Comparison of ENCODE assay signal across 9 mouse cellular contexts in genomic region chr14:50833964-50834363, GRCm38 (mm10). TPM values are rescaled to one million over a fixed set of nuclear protein-coding genes. Genes with fewer than 3 reads are reported as not detected.
DNase-seq lines count a peak whose midpoint lies in the region; ATAC-seq and TF ChIP-seq lines count a peak whose summit lies in the region.
"Had no signal": no experiment of that assay in that cellular context is flagged by ENCODE, and none has a peak within 500 bp of the region (broad histone marks: within the 10 kb centered on the region; RNA-seq: fewer than 3 reads in every experiment).

No protein-coding gene starts in this region.

- H3K27ac ChIP-seq in midbrain, postnatal 0 days (ENCODE audit: low read depth, low read length): no peak overlapping the region
- no peak overlapping the region for H3K27ac ChIP-seq in midbrain, embryonic 13.5 days
- H3K27ac ChIP-seq in liver, postnatal 0 days (ENCODE audit: low read depth): peak overlapping the region; percentile 64
- peak overlapping the region; percentile 43; the same call in 1 of the 2 replicates for H3K27ac ChIP-seq in stomach, embryonic 16.5 days (ENCODE audit: low read length)
- no peak overlapping the region for H3K27ac ChIP-seq in limb, embryonic 10.5 days
- H3K27ac ChIP-seq: neural tube, embryonic 13.5 days had no signal

- ATAC-seq in midbrain, postnatal 0 days (ENCODE audit: low FRiP score): no peak
- no peak for ATAC-seq in midbrain, embryonic 13.5 days
- ATAC-seq in liver, postnatal 0 days: peak; percentile 80
- ATAC-seq in stomach, embryonic 16.5 days (ENCODE audit: insufficient read depth, low FRiP score): peak; percentile 22; the same call in 1 of the 2 replicates

- DNase-seq in midbrain, postnatal 0 days (ENCODE audit: low spot score): peak; percentile 7
- DNase-seq in cerebellum, adult 9-10 months: peak; percentile 63
- DNase-seq in liver, postnatal 0 days: peak; percentile 50
- DNase-seq in limb, embryonic 10.5 days (ENCODE audit: low spot score): no peak
- DNase-seq in thymus, postnatal 10 days (ENCODE audit: low spot score in 2 of 2): no peak

- no peaks in the 10 kb centered on the region for H3K4me1 ChIP-seq in midbrain, postnatal 0 days (ENCODE audit: insufficient read depth, low read length)
- no peaks in the 10 kb centered on the region for H3K4me1 ChIP-seq in midbrain, embryonic 13.5 days (replicated peaks)
- H3K4me1 ChIP-seq in liver, postnatal 0 days (ENCODE audit: insufficient read depth): no peaks in the 10 kb centered on the region
- no peaks in the 10 kb centered on the region for H3K4me1 ChIP-seq in stomach, embryonic 16.5 days (ENCODE audit: control insufficient read depth, insufficient read depth, low read length)
- no peaks in the 10 kb centered on the region for H3K4me1 ChIP-seq in limb, embryonic 10.5 days
- H3K4me1 ChIP-seq: neural tube, embryonic 13.5 days had no signal

- TF ChIP-seq EP300 in liver, postnatal 0 days (IDR thresholded peaks at IDR 0.05; ENCODE audit: low read depth): no peak

- H3K4me2 ChIP-seq in midbrain, postnatal 0 days (ENCODE audit: low read depth, low read length, poor library complexity, severe bottlenecking): no peak overlapping the region
- H3K4me2 ChIP-seq in midbrain, embryonic 13.5 days (replicated peaks): no peak overlapping the region
- peak overlapping the region; percentile 1; the same call in 1 of the 2 replicates for H3K4me2 ChIP-seq in liver, postnatal 0 days (ENCODE audit: low read depth, low read length)
- H3K4me2 ChIP-seq in stomach, embryonic 16.5 days (ENCODE audit: low read depth, low read length): no peak overlapping the region
- H3K4me2 ChIP-seq: neural tube, embryonic 13.5 days had no signal

- H3K36me3 ChIP-seq in midbrain, postnatal 0 days (ENCODE audit: insufficient read depth, low read length): no peaks in the 10 kb centered on the region
- H3K36me3 ChIP-seq in midbrain, embryonic 13.5 days: no peaks in the 10 kb centered on the region
- H3K36me3 ChIP-seq in liver, postnatal 0 days (replicated peaks; ENCODE audit: insufficient read depth, low read length): peaks cover 2% of the 10 kb centered on the region
- H3K36me3 ChIP-seq in stomach, embryonic 16.5 days (ENCODE audit: control insufficient read depth, insufficient read depth, low read length): 0 out of 2 replicates have a peak, but pooled peaks cover 4% of the 10 kb centered on the region
- H3K36me3 ChIP-seq in limb, embryonic 10.5 days: 0 out of 2 replicates have a peak, but pooled peaks cover 2% of the 10 kb centered on the region
- H3K36me3 ChIP-seq: neural tube, embryonic 13.5 days had no signal

- no peak overlapping the region for H3K4me3 ChIP-seq in midbrain, postnatal 0 days (ENCODE audit: low read depth, low read length)
- no peak overlapping the region for H3K4me3 ChIP-seq in midbrain, embryonic 13.5 days (replicated peaks)
- no peak overlapping the region for H3K4me3 ChIP-seq in liver, postnatal 0 days (ENCODE audit: low read depth, low read length)
- no peak overlapping the region for H3K4me3 ChIP-seq in stomach, embryonic 16.5 days (replicated peaks; ENCODE audit: low read length)
- no peak overlapping the region for H3K4me3 ChIP-seq in limb, embryonic 10.5 days
- H3K4me3 ChIP-seq: neural tube, embryonic 13.5 days had no signal

- WGBS in midbrain, postnatal 0 days: 81% methylated on average over 10 of the region's 10 CpGs
- WGBS in midbrain, embryonic 13.5 days: 89% methylated on average over 10 of the region's 10 CpGs
- 46% methylated on average over 10 of the region's 10 CpGs for WGBS in liver, postnatal 0 days (ENCODE audit: insufficient replicate concordance)
- 81% methylated on average over 10 of the region's 10 CpGs for WGBS in stomach, embryonic 16.5 days
- 87% methylated on average over 10 of the region's 10 CpGs for WGBS in limb, embryonic 10.5 days

- no peaks in the 10 kb centered on the region for H3K27me3 ChIP-seq in midbrain, postnatal 0 days (ENCODE audit: insufficient read depth, low read length)
- H3K27me3 ChIP-seq in midbrain, embryonic 13.5 days: no peaks in the 10 kb centered on the region
- no peaks in the 10 kb centered on the region for H3K27me3 ChIP-seq in liver, postnatal 0 days (ENCODE audit: insufficient read depth, low read length)
- H3K27me3 ChIP-seq in stomach, embryonic 16.5 days (ENCODE audit: control insufficient read depth, insufficient read depth, low read length): no peaks in the 10 kb centered on the region
- no peaks in the 10 kb centered on the region for H3K27me3 ChIP-seq in limb, embryonic 10.5 days (ENCODE audit: low read depth, poor library complexity, severe bottlenecking)
- H3K27me3 ChIP-seq: neural tube, embryonic 13.5 days had no signal

- TF ChIP-seq CTCF in midbrain, postnatal 0 days (IDR thresholded peaks at IDR 0.05): no peak
- 0 out of 2 replicates have a peak, but pooled peaks have one; percentile 12 for TF ChIP-seq CTCF in liver, postnatal 0 days (IDR thresholded peaks at IDR 0.05; ENCODE audit: low read depth)

- no peak overlapping the region for H3K9ac ChIP-seq in midbrain, postnatal 0 days (replicated peaks; ENCODE audit: low read length, poor library complexity, severe bottlenecking)
- H3K9ac ChIP-seq in midbrain, embryonic 13.5 days (replicated peaks): no peak overlapping the region
- H3K9ac ChIP-seq in liver, postnatal 0 days (replicated peaks): no peak overlapping the region
- H3K9ac ChIP-seq in stomach, embryonic 16.5 days (ENCODE audit: low read length): no peak overlapping the region
- H3K9ac ChIP-seq: neural tube, embryonic 13.5 days had no signal

- H3K9me3 ChIP-seq in midbrain, postnatal 0 days (ENCODE audit: low read length): no peaks in the 10 kb centered on the region
- no peaks in the 10 kb centered on the region for H3K9me3 ChIP-seq in midbrain, embryonic 13.5 days
- H3K9me3 ChIP-seq in liver, postnatal 0 days (ENCODE audit: low read length): no peaks in the 10 kb centered on the region
- H3K9me3 ChIP-seq in stomach, embryonic 16.5 days (replicated peaks; ENCODE audit: control insufficient read depth, low read length): no peaks in the 10 kb centered on the region
- H3K9me3 ChIP-seq in limb, embryonic 10.5 days (replicated peaks): no peaks in the 10 kb centered on the region
- H3K9me3 ChIP-seq: neural tube, embryonic 13.5 days had no signal

RNA-seq across cellular contexts. Expression of gene Parp2, which starts 26.3 kb away (rescaled TPM):
- 16.3 and 23.5 TPM in 2 replicates for total RNA-seq in midbrain, postnatal 0 days (2014; rRNA removed)
- polyA plus RNA-seq in midbrain, postnatal 0 days (2015; fragmentation: Nextera tagmentation; extraction: Ambion mirVana): 30.7 and 32.7 TPM in 2 replicates
- 48.4 and 50.6 TPM in 2 replicates for polyA plus RNA-seq in midbrain, embryonic 13.5 days (2015; fragmentation: Nextera tagmentation; extraction: Ambion mirVana)
- 19.1 and 22.5 TPM in 2 replicates for polyA plus RNA-seq in liver, postnatal 0 days (2015; fragmentation: Nextera tagmentation; extraction: Ambion mirVana)
- polyA plus RNA-seq in stomach, embryonic 16.5 days (2015; fragmentation: Nextera tagmentation; extraction: Ambion mirVana): 56.4 and 62.2 TPM in 2 replicates
- 63.3 and 77.2 TPM in 2 replicates for polyA plus RNA-seq in limb, embryonic 10.5 days (2016; fragmentation: Nextera tagmentation; extraction: Ambion mirVana)

RNA-seq across cellular contexts. Expression of gene Ccnb1ip1, which starts 26.4 kb away (rescaled TPM):
- total RNA-seq in midbrain, postnatal 0 days (2014; rRNA removed): not detected in 2 replicates
- polyA plus RNA-seq in midbrain, postnatal 0 days (2015; fragmentation: Nextera tagmentation; extraction: Ambion mirVana): not detected in 2 replicates
- polyA plus RNA-seq in midbrain, embryonic 13.5 days (2015; fragmentation: Nextera tagmentation; extraction: Ambion mirVana): 0.11 TPM in 1 of 2 replicates, not detected in the other
- polyA plus RNA-seq in liver, postnatal 0 days (2015; fragmentation: Nextera tagmentation; extraction: Ambion mirVana): not detected in 2 replicates
- polyA plus RNA-seq in stomach, embryonic 16.5 days (2015; fragmentation: Nextera tagmentation; extraction: Ambion mirVana): not detected in 2 replicates
- not detected in 2 replicates for polyA plus RNA-seq in limb, embryonic 10.5 days (2016; fragmentation: Nextera tagmentation; extraction: Ambion mirVana)
- polyA plus RNA-seq: heart, postnatal 0 days; neural tube, embryonic 13.5 days had no signal

RNA-seq across cellular contexts. Expression of gene Tep1, which starts 36.4 kb away (rescaled TPM):
- 4.9 and 7.2 TPM in 2 replicates for total RNA-seq in midbrain, postnatal 0 days (2014; rRNA removed)
- 1.9 and 2.2 TPM in 2 replicates for polyA plus RNA-seq in midbrain, postnatal 0 days (2015; fragmentation: Nextera tagmentation; extraction: Ambion mirVana)
- 2.7 and 4.5 TPM in 2 replicates for polyA plus RNA-seq in midbrain, embryonic 13.5 days (2015; fragmentation: Nextera tagmentation; extraction: Ambion mirVana)
- polyA plus RNA-seq in liver, postnatal 0 days (2015; fragmentation: Nextera tagmentation; extraction: Ambion mirVana): 6.2 and 6.6 TPM in 2 replicates
- polyA plus RNA-seq in stomach, embryonic 16.5 days (2015; fragmentation: Nextera tagmentation; extraction: Ambion mirVana): 9.7 and 11.5 TPM in 2 replicates
- 3.8 and 5.7 TPM in 2 replicates for polyA plus RNA-seq in limb, embryonic 10.5 days (2016; fragmentation: Nextera tagmentation; extraction: Ambion mirVana)

RNA-seq across cellular contexts. Expression of gene Ttc5, which starts 48.6 kb away (rescaled TPM):
- total RNA-seq in midbrain, postnatal 0 days (2014; rRNA removed): 83.9 and 109 TPM in 2 replicates
- polyA plus RNA-seq in midbrain, postnatal 0 days (2015; fragmentation: Nextera tagmentation; extraction: Ambion mirVana): 93.1 and 97.8 TPM in 2 replicates
- polyA plus RNA-seq in midbrain, embryonic 13.5 days (2015; fragmentation: Nextera tagmentation; extraction: Ambion mirVana): 130 and 136 TPM in 2 replicates
- polyA plus RNA-seq in liver, postnatal 0 days (2015; fragmentation: Nextera tagmentation; extraction: Ambion mirVana): 15.9 and 17.7 TPM in 2 replicates
- 58.5 and 61.4 TPM in 2 replicates for polyA plus RNA-seq in stomach, embryonic 16.5 days (2015; fragmentation: Nextera tagmentation; extraction: Ambion mirVana)
- 91.9 and 96.1 TPM in 2 replicates for polyA plus RNA-seq in limb, embryonic 10.5 days (2016; fragmentation: Nextera tagmentation; extraction: Ambion mirVana)

Comparison
In these comparisons a context has a peak if more than half of its experiments do, and no peak if none do; other contexts are left out.
1. ATAC-seq: peak in liver, postnatal 0 days (single experiment) and stomach, embryonic 16.5 days (single experiment); none in midbrain, postnatal 0 days (single experiment) and midbrain, embryonic 13.5 days (single experiment).
2. DNase-seq: peak in midbrain, postnatal 0 days (single experiment), cerebellum, adult 9-10 months (single experiment) and liver, postnatal 0 days (single experiment); none in limb, embryonic 10.5 days (single experiment) and thymus, postnatal 10 days (0 of 2).
3. H3K27ac ChIP-seq: peak in liver, postnatal 0 days (single experiment) and stomach, embryonic 16.5 days (single experiment); none in midbrain, postnatal 0 days (single experiment), midbrain, embryonic 13.5 days (single experiment) and limb, embryonic 10.5 days (single experiment).